Mouse (Mus musculus) forelimb bud, embryonic 11.5 days (tissue): ENCODE measurements around the gene Otud1.
A peak's percentile ranks its signal among the peaks of the same experiment; 100 is the strongest.

Source experiments
- DNase-seq: peaks from one replicate; pipeline ENCODE4 v3.0.0-alpha.2; 2012; ENCODE audit warnings: low read depth, low spot score

The Otud1 gene

GRCm38 (mm10) chr2:19657158-19657874, at the start of gene Otud1:
Gene Otud1, plus strand, starts transcription at chr2:19657752.
- peak; percentile 96 for DNase-seq

DNA sequence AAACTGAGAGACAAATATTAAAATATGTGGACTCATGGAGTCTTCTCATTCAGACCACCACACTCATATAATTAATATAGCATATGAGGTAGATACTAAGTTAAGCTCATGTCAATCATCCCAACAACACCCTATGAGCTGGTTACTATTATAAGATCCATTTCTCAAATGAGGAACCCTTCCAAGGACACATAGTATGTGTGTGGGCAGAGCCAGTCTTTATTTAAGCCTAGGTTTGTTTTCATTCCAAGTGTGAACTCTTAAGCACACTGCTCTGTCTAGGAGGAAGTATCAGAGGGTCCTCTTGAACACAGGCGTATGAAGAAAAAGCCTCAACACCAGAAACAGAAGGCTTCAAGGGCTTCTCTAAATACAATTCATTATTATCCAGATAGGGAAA, 49.7 kb upstream of the Otud1 start:
- DNase-seq = no peak

GRCm38 (mm10) chr2:19608410-19609073, 49.0 kb upstream of the Otud1 start:
- no peak for DNase-seq

- no peak for DNase-seq
These were observed 35.5 kb upstream of the Otud1 start for GRCm38 (mm10) chr2:19622041-19622440.

DNA sequence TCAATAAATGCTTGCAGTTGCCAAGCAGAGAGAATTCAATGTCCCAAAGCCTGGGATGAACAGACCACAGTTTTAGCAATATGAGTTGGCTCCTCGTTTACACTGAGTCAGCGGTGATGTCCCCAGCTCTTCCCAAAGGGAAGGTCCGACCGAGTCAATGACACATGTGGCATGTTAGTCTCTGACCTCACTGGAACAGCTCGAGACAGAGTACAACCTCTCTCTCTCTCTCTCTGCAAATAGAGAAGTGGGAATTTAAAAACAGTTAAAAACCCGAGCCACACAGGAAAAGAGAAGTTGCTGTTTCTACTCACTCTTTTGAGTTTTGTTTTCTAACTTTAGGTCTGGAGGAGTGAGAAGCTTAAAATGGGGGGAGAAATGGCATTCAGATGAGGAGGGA, 30.5 kb upstream of the Otud1 start:
- no peak for DNase-seq

DNA sequence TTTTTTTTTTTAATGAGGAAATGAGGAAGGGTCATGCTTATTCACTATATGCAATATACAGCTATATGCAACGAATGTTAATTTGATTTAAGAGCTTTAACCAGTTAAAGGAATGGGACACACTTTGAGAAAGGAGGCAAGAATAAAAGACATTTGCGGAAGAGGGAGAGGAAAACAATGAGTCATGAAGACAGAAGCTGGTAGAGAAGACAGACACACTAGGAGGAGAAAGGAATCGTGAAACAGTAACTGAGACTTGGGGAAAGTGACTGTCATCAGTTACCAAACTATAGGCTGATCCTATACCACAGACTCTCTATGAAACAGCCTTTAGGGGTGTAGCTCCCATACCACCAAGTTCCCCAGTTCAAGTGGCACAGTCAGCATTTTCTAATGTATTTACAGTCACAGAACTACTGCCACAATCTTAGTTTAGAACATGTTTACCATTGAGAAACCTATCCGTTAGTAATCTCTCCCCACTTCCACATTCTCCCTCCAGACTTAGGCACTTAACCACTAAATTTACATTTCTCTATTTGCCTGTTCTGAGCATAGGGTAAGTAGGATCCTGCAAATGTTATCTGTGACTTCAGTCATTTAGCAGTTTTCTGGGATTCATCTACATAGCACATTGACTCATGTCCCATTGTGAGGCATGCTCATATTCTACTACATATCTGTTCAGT, 29.5 kb upstream of the Otud1 start:
- no peak for DNase-seq

DNA sequence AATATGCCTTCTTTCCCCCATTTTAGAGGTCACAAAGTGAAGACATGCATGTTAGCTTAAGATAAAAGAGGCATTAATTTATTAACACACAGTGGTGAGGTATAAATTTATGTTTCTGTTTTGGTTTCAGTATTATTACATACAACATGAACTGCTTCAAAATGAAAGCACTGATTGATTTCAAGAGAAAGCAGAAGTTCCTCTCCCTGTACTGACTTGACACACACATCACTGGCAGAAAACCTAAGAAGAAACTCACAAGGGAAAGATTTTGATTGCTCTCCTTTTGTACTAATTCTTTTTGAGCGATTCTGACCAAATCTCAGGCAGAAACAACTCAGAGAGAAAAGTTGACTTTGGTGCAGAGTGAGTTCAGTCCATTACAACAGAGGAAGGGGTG, 27.0 kb upstream of the Otud1 start:
- no peak for DNase-seq

- DNase-seq = no peak
These were observed 24.1 kb upstream of the Otud1 start for GRCm38 (mm10) chr2:19633406-19633920.

- DNase-seq = no peak
These were observed 12.4 kb upstream of the Otud1 start for GRCm38 (mm10) chr2:19645182-19645581.

DNA sequence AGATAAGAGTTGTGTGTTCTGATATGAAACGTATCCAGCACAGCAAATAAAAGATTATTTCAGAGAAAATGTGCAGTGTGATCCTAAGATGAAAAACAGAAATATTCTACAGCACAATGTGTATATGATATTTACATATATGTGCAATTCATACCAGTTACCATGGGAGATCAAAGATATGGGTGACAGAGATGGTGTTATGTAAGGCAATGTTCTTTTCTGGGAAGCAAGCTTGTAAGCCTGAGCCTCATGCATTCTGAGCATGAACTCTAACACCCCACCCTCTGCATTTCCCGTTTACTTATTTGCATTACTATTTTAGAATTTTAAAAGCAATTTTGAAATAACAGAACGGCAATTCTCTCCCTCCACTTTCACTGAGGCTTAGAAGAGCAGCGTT, 11.4 kb upstream of the Otud1 start:
- no peak for DNase-seq

DNA sequence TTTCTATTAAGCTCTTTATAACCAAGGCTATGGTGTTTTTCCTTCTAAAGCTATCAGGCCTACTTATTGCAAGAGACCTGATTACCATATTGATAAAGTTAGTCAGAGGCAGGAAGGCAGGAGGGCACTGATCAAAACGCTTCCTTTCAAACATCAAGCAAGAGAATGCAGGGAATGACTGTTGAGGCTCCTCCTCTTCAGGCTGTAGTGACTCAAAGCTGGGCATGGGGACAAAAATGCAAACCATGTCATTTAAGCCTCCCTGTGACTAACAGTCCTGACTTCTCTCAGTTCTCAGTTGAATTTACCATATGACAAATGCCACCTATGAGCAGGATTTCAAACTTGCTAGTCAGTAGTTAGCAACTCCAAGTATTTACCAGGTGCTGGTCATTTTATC, 10.6 kb upstream of the Otud1 start:
- DNase-seq = no peak

- DNase-seq = no peak
These were observed 1.1 kb upstream of the Otud1 start for GRCm38 (mm10) chr2:19656436-19656835.

- peak; percentile 26 for DNase-seq
These were observed 483 bp downstream of the Otud1 start for GRCm38 (mm10) chr2:19657881-19658589.

DNA sequence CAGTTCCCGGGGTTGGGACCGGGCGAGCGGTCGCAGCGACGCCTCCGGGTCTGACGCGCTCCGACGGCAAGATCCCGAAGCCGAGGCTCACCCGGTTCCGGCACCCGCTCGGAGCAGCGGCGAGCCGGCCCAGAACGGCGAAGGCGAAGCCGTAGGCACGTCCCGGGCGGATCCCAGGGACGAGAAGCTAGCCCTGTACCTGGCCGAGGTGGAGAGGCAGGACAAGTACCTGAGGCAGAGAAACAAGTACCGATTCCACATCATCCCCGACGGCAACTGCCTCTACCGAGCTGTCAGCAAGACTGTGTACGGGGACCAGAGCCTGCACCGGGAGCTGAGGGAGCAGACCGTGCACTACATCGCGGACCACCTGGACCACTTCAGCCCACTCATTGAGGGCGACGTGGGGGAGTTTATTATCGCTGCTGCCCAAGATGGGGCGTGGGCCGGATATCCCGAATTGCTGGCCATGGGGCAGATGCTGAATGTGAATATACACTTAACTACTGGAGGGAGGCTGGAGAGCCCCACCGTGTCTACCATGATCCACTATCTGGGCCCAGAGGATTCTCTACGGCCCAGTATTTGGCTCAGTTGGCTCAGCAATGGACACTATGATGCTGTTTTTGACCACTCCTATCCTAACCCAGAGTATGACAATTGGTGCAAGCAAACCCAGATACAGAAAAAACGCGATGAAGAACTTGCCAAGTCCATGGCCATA, 1.3 kb downstream of the Otud1 start:
- no peak for DNase-seq

DNA sequence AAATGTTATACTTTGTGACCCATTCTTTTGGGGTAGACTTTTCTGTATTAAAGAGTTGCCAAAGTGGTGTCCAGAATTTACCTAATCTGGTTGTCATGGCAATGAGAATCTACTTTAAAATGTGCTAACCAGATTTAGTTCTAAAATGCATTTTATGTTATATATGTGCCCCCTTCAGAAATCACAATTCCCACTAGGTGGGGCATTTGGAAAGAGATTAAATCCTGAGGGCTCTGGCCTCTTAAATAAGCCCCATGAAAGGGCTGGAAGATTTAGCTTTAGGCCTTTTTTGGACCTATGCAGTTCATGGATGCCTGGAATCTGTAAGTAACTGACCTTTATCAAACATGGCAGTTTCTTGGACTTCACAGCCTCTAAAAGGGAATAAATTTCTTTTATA, 3.3 kb downstream of the Otud1 start:
- no peak for DNase-seq

DNA sequence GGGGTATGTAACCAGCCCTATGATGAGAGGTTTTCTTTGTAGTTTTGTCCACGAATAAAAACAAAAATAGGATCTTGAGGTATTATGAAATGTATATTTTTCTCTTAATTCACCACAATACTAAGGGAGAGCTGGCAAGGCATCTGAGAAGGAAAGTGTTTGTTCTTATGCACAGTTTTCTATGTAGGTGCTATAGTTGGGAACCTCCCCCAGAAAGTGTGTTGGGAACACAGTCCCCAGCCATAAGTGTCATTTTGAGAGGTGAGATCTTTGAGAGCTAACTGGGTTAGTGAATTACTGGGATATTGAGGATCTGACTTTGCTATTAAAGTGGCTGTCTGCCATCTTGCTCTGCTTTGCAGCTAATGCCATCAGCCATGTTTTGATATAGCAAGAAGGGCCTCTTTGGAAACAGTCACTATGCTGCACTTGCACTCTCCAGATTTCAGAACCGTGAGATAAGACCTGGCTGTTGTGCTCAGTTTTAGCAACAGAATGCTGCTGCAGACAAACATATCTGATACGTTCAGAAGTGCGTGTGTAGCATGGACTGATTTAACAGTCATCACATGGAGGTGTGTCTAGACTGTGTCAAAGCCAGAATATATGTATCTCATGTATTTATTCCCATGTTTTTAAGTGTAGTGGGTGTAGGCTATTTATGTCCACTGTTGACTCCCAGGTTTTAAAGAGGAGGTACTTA, 5.7 kb downstream of the Otud1 start:
- no peak for DNase-seq

- no peak for DNase-seq
These were observed 6.6 kb downstream of the Otud1 start for GRCm38 (mm10) chr2:19664147-19664546.

- no peak for DNase-seq
These were observed 7.3 kb downstream of the Otud1 start for GRCm38 (mm10) chr2:19664555-19665475.

GRCm38 (mm10) chr2:19665841-19666240, 8.3 kb downstream of the Otud1 start:
- peak; percentile 59 for DNase-seq
